Mouse (Mus musculus) ES-E14 (cell line): ENCODE measurements around the gene Fgf3. TPM values are rescaled to one million over a fixed set of nuclear protein-coding genes. Genes with fewer than 3 reads are reported as not detected.

Source experiments
- DNase-seq: peaks from one replicate; pipeline ENCODE4 v3.0.0-alpha.2; 2013; ENCODE audit warnings: low read depth, low spot score
- H3K27ac ChIP-seq: 2 replicates; pipeline ENCODE4 v1.5.1; 2012; ENCODE audit warnings: low read depth, mild to moderate bottlenecking, low read length, moderate library complexity, mixed read lengths; ENCODE audit not compliant: poor library complexity, insufficient read depth, severe bottlenecking
- H3K36me3 ChIP-seq: 2 replicates; pipeline ENCODE4 v1.6.1; 2012; ENCODE audit warnings: mild to moderate bottlenecking, low read length, moderate library complexity, mixed read lengths; ENCODE audit not compliant: control insufficient read depth, poor library complexity, insufficient read depth, severe bottlenecking
- H3K4me1 ChIP-seq, 2 experiments: fragments of 150-350 bp in 1 of 2; sonication (generic) in 1 of 2; 2 replicates each; pipeline ENCODE4 v1.6.1; 2012; ENCODE audit warnings: low read length in 2 of 2, mild to moderate bottlenecking in 1 of 2, mixed read lengths in 1 of 2; ENCODE audit not compliant: control insufficient read depth in 2 of 2, insufficient read depth in 2 of 2, poor library complexity in 1 of 2
- H3K4me3 ChIP-seq, 2 experiments: fragments of 150-350 bp in 1 of 2; sonication (generic) in 1 of 2; 2 replicates each; pipeline ENCODE4 v1.5.1; 2012; ENCODE audit warnings: low read length in 2 of 2, low read depth in 1 of 2, mild to moderate bottlenecking in 1 of 2, mixed read lengths in 1 of 2; ENCODE audit not compliant: insufficient read depth in 1 of 2, poor library complexity in 1 of 2, severe bottlenecking in 1 of 2
- H3K9ac ChIP-seq: 2 replicates; pipeline ENCODE4 v1.6.1; 2012; ENCODE audit warnings: low read depth, mild to moderate bottlenecking, low read length, mixed read lengths; ENCODE audit not compliant: poor library complexity, insufficient read depth, severe bottlenecking
- H3K9me3 ChIP-seq: fragments of 150-350 bp; sonication (generic); 2 replicates; pipeline ENCODE4 v1.6.1; 2012; ENCODE audit warnings: low read depth, mild to moderate bottlenecking, low read length; ENCODE audit not compliant: control insufficient read depth, insufficient read depth
- CHD2 ChIP-seq: IDR thresholded peaks from 2 replicates; pipeline ENCODE4 v1.6.1; 2014; ENCODE audit warnings: mild to moderate bottlenecking, low read depth, low read length, inconsistent platforms
- HCFC1 ChIP-seq: IDR thresholded peaks from 2 replicates; pipeline ENCODE4 v1.6.1; 2012; ENCODE audit warnings: low read length, inconsistent platforms, borderline replicate concordance; ENCODE audit not compliant: insufficient read depth
- MAFK ChIP-seq: IDR thresholded peaks from 2 replicates; pipeline ENCODE4 v1.6.1; 2014; ENCODE audit warnings: mild to moderate bottlenecking, low read depth, low read length, inconsistent platforms; ENCODE audit not compliant: insufficient read depth
- ZC3H11A ChIP-seq: IDR thresholded peaks from 2 replicates; pipeline ENCODE4 v1.6.1; 2012; ENCODE audit warnings: low read depth, mild to moderate bottlenecking, inconsistent platforms, low read length, borderline replicate concordance
- ZNF384 ChIP-seq: IDR thresholded peaks from 2 replicates; pipeline ENCODE4 v1.6.1; 2012; ENCODE audit warnings: low read depth, low read length, inconsistent platforms
- in situ Hi-C, 2 experiments: fragments of 600-800 bp; cut with MboI; formaldehyde crosslinking; loops; one replicate each; pipeline ENCODE4 v1.15.1; 2025; ENCODE audit warnings: low sequenced_read_pairs in 2 of 2, inconsistent platforms in 1 of 2; ENCODE audit not compliant: unreplicated experiment in 2 of 2
- total RNA-seq: library from RNA; depleted of rRNA; stranded (reverse); fragments of 300-350 nt; gene quantifications from 2 replicates; pipeline ENCODE4 v1.2.3, GENCODE M21; 2012; rRNA removed

Fgf3 gene
- 2.4 and 3.3 TPM in 2 replicates for total RNA-seq

GRCm38 (mm10) chr7:144837891-144838488 is at the start of gene Fgf3:
Gene Fgf3 (plus strand): TSS chr7:144838083.
- in situ Hi-C loops, result no loop called here
- H3K27ac ChIP-seq, result no peak within 1 kb of the TSS
- TF ChIP-seq HCFC1 (no peak), ZC3H11A (no peak), ZNF384 (no peak), MAFK (no peak), CHD2 (no peak)
- no peaks in the 10 kb centered on the region for H3K36me3 ChIP-seq
- peak within 1 kb of the TSS; percentile 53 to 58 for H3K4me3 ChIP-seq
- peaks cover 0 to 4% of the 10 kb centered on the region in 2 experiments; a peak in 1 of 4 replicates for H3K4me1 ChIP-seq
- DNase-seq, result no peak
- H3K9ac ChIP-seq, result peak within 1 kb of the TSS; percentile 33
- H3K9me3 ChIP-seq, result no peaks in the 10 kb centered on the region

GRCm38 (mm10) chr7:144788631-144789030 is 49.3 kb upstream of the Fgf3 start:
- H3K36me3 ChIP-seq, result no peaks in the 10 kb centered on the region
- H3K9me3 ChIP-seq, result no peaks in the 10 kb centered on the region
- TF ChIP-seq ZC3H11A (no peak), HCFC1 (no peak), CHD2 (no peak), MAFK (no peak), ZNF384 (no peak)
- in situ Hi-C loops, result no loop called here
- no peak overlapping the region for H3K27ac ChIP-seq
- H3K4me1 ChIP-seq, result 0 out of 4 replicates have a peak, but pooled peaks cover 0 to 2% of the 10 kb centered on the region in 2 experiments
- DNase-seq, result no peak
- no peak overlapping the region for H3K9ac ChIP-seq
- no peak overlapping the region for H3K4me3 ChIP-seq

- DNase-seq, result no peak
- no peaks in the 10 kb centered on the region for H3K9me3 ChIP-seq
- H3K9ac ChIP-seq, result no peak overlapping the region
Measured at GRCm38 (mm10) chr7:144789601-144790556, 48.0 kb upstream of the Fgf3 start.

GRCm38 (mm10) chr7:144791426-144791825 is 46.5 kb upstream of the Fgf3 start:
- Histone ChIP-seq H3K27ac (no peak overlapping the region), H3K4me1 (0 out of 4 replicates have a peak, but pooled peaks cover 0 to 2% of the 10 kb centered on the region in 2 experiments), H3K36me3 (no peaks in the 10 kb centered on the region), H3K4me3 (no peak overlapping the region), H3K9me3 (no peaks in the 10 kb centered on the region), H3K9ac (no peak overlapping the region)
- DNase-seq, result no peak
- in situ Hi-C loops, result loop anchor here (5.0 to 10.0 kb wide), 3 partner anchors 101 to 453 kb away; partner anchors contain the start of gene Fgf15 (in 1 of the 2)
- TF ChIP-seq HCFC1 (no peak), ZC3H11A (no peak), CHD2 (no peak), MAFK (no peak), ZNF384 (no peak)

More at GRCm38 (mm10) chr7:144789601-144790556, 48.0 kb upstream of the Fgf3 start:
- Histone ChIP-seq H3K27ac (no peak overlapping the region), H3K36me3 (no peaks in the 10 kb centered on the region), H3K4me3 (0 out of 4 replicates have a peak overlapping the region, but pooled peaks of 1 of the 2 experiments have one; percentile 6), H3K4me1 (0 out of 4 replicates have a peak, but pooled peaks cover 0 to 2% of the 10 kb centered on the region in 2 experiments)
- peak; percentile 32; the same call in 1 of the 2 replicates for TF ChIP-seq ZC3H11A
- no peak for TF ChIP-seq HCFC1
- in situ Hi-C loops, result loop anchor here (5.0 to 10.0 kb wide), 3 partner anchors 102 to 455 kb away; partner anchors contain the start of gene Fgf15 (in 1 of the 2)
